Comparison of ENCODE assay signal across 15 mouse cellular contexts in genomic region chr13:98275646-98276045, GRCm38 (mm10). TPM values are rescaled to one million over a fixed set of nuclear protein-coding genes. Genes with fewer than 3 reads are reported as not detected.
DNase-seq lines count a peak whose midpoint lies in the region; ATAC-seq and TF ChIP-seq lines count a peak whose summit lies in the region.
"Had no signal": no experiment of that assay in that cellular context is flagged by ENCODE, and none has a peak within 500 bp of the region (broad histone marks: within the 10 kb centered on the region; RNA-seq: fewer than 3 reads in every experiment).

No protein-coding gene starts in this region.

- H3K9ac ChIP-seq in liver, embryonic 14.5 days (replicated peaks) = no peak overlapping the region
- H3K9ac ChIP-seq: limb, embryonic 12.5 days had no signal

- H3K9me3 ChIP-seq in liver, embryonic 14.5 days (ENCODE audit: control insufficient read depth, low read length) = no peaks in the 10 kb centered on the region
- H3K9me3 ChIP-seq in forebrain, embryonic 10.5 days = no peaks in the 10 kb centered on the region
- H3K9me3 ChIP-seq: hindbrain, embryonic 10.5 days; limb, embryonic 12.5 days had no signal

- no peak overlapping the region for H3K27ac ChIP-seq in liver, embryonic 14.5 days
- no peak overlapping the region for H3K27ac ChIP-seq in forebrain, embryonic 10.5 days
- H3K27ac ChIP-seq: hindbrain, embryonic 10.5 days; limb, embryonic 12.5 days had no signal

- H3K79me2 ChIP-seq in C2C12 (ENCODE audit: control insufficient read depth, insufficient read depth) = no peaks in the 10 kb centered on the region

- H3K4me1 ChIP-seq in liver, embryonic 14.5 days (replicated peaks; ENCODE audit: control insufficient read depth in 2 of 2, insufficient read depth in 2 of 2, low read length in 1 of 2) = peaks cover 0 to 8% of the 10 kb centered on the region in 2 experiments; a peak in 2 of 4 replicates
- no peaks in the 10 kb centered on the region for H3K4me1 ChIP-seq in forebrain, embryonic 10.5 days
- H3K4me1 ChIP-seq: hindbrain, embryonic 10.5 days; limb, embryonic 12.5 days had no signal

- no peak overlapping the region for H3K4me2 ChIP-seq in liver, embryonic 14.5 days (ENCODE audit: low read depth)
- H3K4me2 ChIP-seq: limb, embryonic 12.5 days had no signal

- no peak overlapping the region for H3ac ChIP-seq in C2C12 (ENCODE audit: control insufficient read depth, insufficient read length, low read depth)

- H3K79me3 ChIP-seq in C2C12 (ENCODE audit: low read depth) = no peaks in the 10 kb centered on the region

- DNase-seq in NIH3T3 (ENCODE audit: low read depth) = peak; percentile 87
- DNase-seq in heart, adult 9 months (ENCODE audit: low spot score in 2 of 2) = peak; percentile 61 to 62
- no peak for DNase-seq in liver, embryonic 14.5 days (ENCODE audit: low read depth in 3 of 3, low spot score in 3 of 3)
- no peak for DNase-seq in cerebellum, adult 9-10 months
- DNase-seq in forebrain, embryonic 10.5 days (ENCODE audit: extremely low spot score, low spot score) = no peak
- DNase-seq: cerebellum, postnatal 25 days; lung, postnatal 36 days; thymus, postnatal 4 days had no signal

- no peak overlapping the region for H3K4me3 ChIP-seq in C2C12 (ENCODE audit: insufficient read depth, poor library complexity, severe bottlenecking)
- H3K4me3 ChIP-seq in liver, embryonic 14.5 days (ENCODE audit: insufficient read depth in 1 of 2, low read depth in 2 of 2, low read length in 2 of 2) = no peak overlapping the region
- no peak overlapping the region for H3K4me3 ChIP-seq in forebrain, embryonic 10.5 days
- H3K4me3 ChIP-seq: hindbrain, embryonic 10.5 days; limb, embryonic 12.5 days had no signal

- WGBS in liver, embryonic 14.5 days (ENCODE audit: insufficient replicate concordance) = 15% methylated on average over 4 of the region's 4 CpGs
- 85% methylated on average over 4 of the region's 4 CpGs for WGBS in forebrain, embryonic 10.5 days

- H3K27me3 ChIP-seq in C2C12 (ENCODE audit: control insufficient read depth, insufficient read depth, insufficient read length) = no peaks in the 10 kb centered on the region
- no peaks in the 10 kb centered on the region for H3K27me3 ChIP-seq in liver, embryonic 14.5 days (ENCODE audit: control insufficient read depth, insufficient read depth, low read length)
- H3K27me3 ChIP-seq in forebrain, embryonic 10.5 days (ENCODE audit: poor library complexity, severe bottlenecking) = no peaks in the 10 kb centered on the region
- H3K27me3 ChIP-seq: limb, embryonic 12.5 days; Patski had no signal

- ATAC-seq in liver, embryonic 14.5 days (ENCODE audit: insufficient read depth) = peak; percentile 69; the same call in 1 of the 2 replicates
- ATAC-seq in CD4-positive, CD25-positive, alpha-beta regulatory T cell, adult 4 months = no peak
- ATAC-seq: intestine, postnatal 0 days; Patski had no signal

- no peak for TF ChIP-seq CTCF in C2C12 (IDR thresholded peaks at IDR 0.05; ENCODE audit: control insufficient read depth, insufficient read depth, insufficient read length)
- no peak for TF ChIP-seq CTCF in liver, embryonic 14.5 days (IDR thresholded peaks at IDR 0.05; ENCODE audit: low read depth)

- TF ChIP-seq EP300 in liver, embryonic 14.5 days (IDR thresholded peaks at IDR 0.05; ENCODE audit: low read depth) = peak; percentile 51

- H3K36me3 ChIP-seq in C2C12 (ENCODE audit: control insufficient read depth, insufficient read depth) = peaks cover 16% of the 10 kb centered on the region
- peaks cover 7% of the 10 kb centered on the region; the same call in 1 of the 2 replicates for H3K36me3 ChIP-seq in liver, embryonic 14.5 days (replicated peaks; ENCODE audit: control insufficient read depth, insufficient read depth, low read depth)
- peaks cover 48% of the 10 kb centered on the region for H3K36me3 ChIP-seq in forebrain, embryonic 10.5 days (replicated peaks)

TF ChIP-seq in C2C12, 6 proteins besides CTCF, POLR2A, EP300 and RAD21:
- TF ChIP-seq MYOG (IDR thresholded peaks at IDR 0.05; ENCODE audit: control insufficient read depth, extremely low read depth, insufficient read length) (no peak), USF1 (IDR thresholded peaks at IDR 0.05; ENCODE audit: low read depth) (no peak), MYOD1 (IDR thresholded peaks at IDR 0.05; ENCODE audit: control insufficient read depth, insufficient read length, low read depth) (peak; percentile 70), CEBPB (IDR thresholded peaks at IDR 0.05; ENCODE audit: low read depth) (no peak), FOSL1 (IDR thresholded peaks at IDR 0.05; ENCODE audit: insufficient read depth, low read length, poor library complexity, severe bottlenecking) (peak; percentile 80)
TF ChIP-seq in C2C12: peak in this region for 2.

RNA-seq across cellular contexts. Expression of gene Gm21976, which starts 4.0 kb away (rescaled TPM):
- not detected for polyA plus RNA-seq in C2C12 (2012; fragmentation: generic; extraction: Trizol)
- polyA plus RNA-seq in liver, embryonic 14.5 days (2012; rRNA removed) = not detected in 2 replicates
- polyA plus RNA-seq in liver, embryonic 14.5 days (2014; fragmentation: Nextera tagmentation; extraction: Ambion mirVana) = not detected in 2 replicates
- not detected for polyA plus RNA-seq in CD4-positive, CD25-positive, alpha-beta regulatory T cell, adult 4 months (2017; shearing (Covaris generic))
- not detected in 2 replicates for polyA plus RNA-seq in forebrain, embryonic 10.5 days (2016; fragmentation: Nextera tagmentation; extraction: Ambion mirVana)
- polyA plus RNA-seq: frontal cortex, adult 2 months; hindbrain, embryonic 10.5 days; intestine, postnatal 0 days; limb, embryonic 12.5 days; Patski had no signal

RNA-seq across cellular contexts. Expression of gene Ankra2, which starts 12.8 kb away (rescaled TPM):
- polyA plus RNA-seq in C2C12 (2012; fragmentation: generic; extraction: Trizol) = 4.7 TPM
- 6.7 and 10.0 TPM in 2 replicates for polyA plus RNA-seq in liver, embryonic 14.5 days (2012; rRNA removed)
- 8.0 and 8.7 TPM in 2 replicates for polyA plus RNA-seq in liver, embryonic 14.5 days (2014; fragmentation: Nextera tagmentation; extraction: Ambion mirVana)
- polyA plus RNA-seq in CD4-positive, CD25-positive, alpha-beta regulatory T cell, adult 4 months (2017; shearing (Covaris generic)) = 10 to 100 TPM; 21.3 to 24.5 TPM
- polyA plus RNA-seq in forebrain, embryonic 10.5 days (2016; fragmentation: Nextera tagmentation; extraction: Ambion mirVana) = 14.7 and 15.7 TPM in 2 replicates

RNA-seq across cellular contexts. Expression of gene Utp15, which starts 12.8 kb away (rescaled TPM):
- 13.7 TPM for polyA plus RNA-seq in C2C12 (2012; fragmentation: generic; extraction: Trizol)
- 4.8 and 6.1 TPM in 2 replicates for polyA plus RNA-seq in liver, embryonic 14.5 days (2012; rRNA removed)
- 11.8 and 13.2 TPM in 2 replicates for polyA plus RNA-seq in liver, embryonic 14.5 days (2014; fragmentation: Nextera tagmentation; extraction: Ambion mirVana)
- polyA plus RNA-seq in CD4-positive, CD25-positive, alpha-beta regulatory T cell, adult 4 months (2017; shearing (Covaris generic)) = 10 to 100 TPM; 22.6 to 26.6 TPM
- 50.7 and 53.6 TPM in 2 replicates for polyA plus RNA-seq in forebrain, embryonic 10.5 days (2016; fragmentation: Nextera tagmentation; extraction: Ambion mirVana)

RNA-seq across cellular contexts. Expression of gene Btf3, which starts 41.2 kb away (rescaled TPM):
- polyA plus RNA-seq in C2C12 (2012; fragmentation: generic; extraction: Trizol) = 1,114 TPM
- 184 and 339 TPM in 2 replicates for polyA plus RNA-seq in liver, embryonic 14.5 days (2012; rRNA removed)
- polyA plus RNA-seq in liver, embryonic 14.5 days (2014; fragmentation: Nextera tagmentation; extraction: Ambion mirVana) = 398 and 401 TPM in 2 replicates
- 100 to 1,000 TPM; 721 to 726 TPM for polyA plus RNA-seq in CD4-positive, CD25-positive, alpha-beta regulatory T cell, adult 4 months (2017; shearing (Covaris generic))
- polyA plus RNA-seq in forebrain, embryonic 10.5 days (2016; fragmentation: Nextera tagmentation; extraction: Ambion mirVana) = 756 and 758 TPM in 2 replicates

Comparison
In these comparisons a context has a peak if more than half of its experiments do, and no peak if none do; other contexts are left out.
1. DNase-seq: peak in NIH3T3 (single experiment) and heart, adult 9 months (2 of 2); none in liver, embryonic 14.5 days (0 of 3), cerebellum, adult 9-10 months (single experiment) and forebrain, embryonic 10.5 days (single experiment).